Mouse (Mus musculus): ENCODE data around the gene Spata2.

Gene Spata2

GRCm38 (mm10) chr2:167479501-167479900 is 13.2 kb downstream of the Spata2 start:
- DNase-seq = no peak

- DNase-seq = no peak
These were observed 14.6 kb downstream of the Spata2 start for GRCm38 (mm10) chr2:167478128-167478527.

GRCm38 (mm10) chr2:167476762-167477161 is 15.9 kb downstream of the Spata2 start:
- DNase-seq = peak in 1 of 2 experiments; percentile 42

DNA sequence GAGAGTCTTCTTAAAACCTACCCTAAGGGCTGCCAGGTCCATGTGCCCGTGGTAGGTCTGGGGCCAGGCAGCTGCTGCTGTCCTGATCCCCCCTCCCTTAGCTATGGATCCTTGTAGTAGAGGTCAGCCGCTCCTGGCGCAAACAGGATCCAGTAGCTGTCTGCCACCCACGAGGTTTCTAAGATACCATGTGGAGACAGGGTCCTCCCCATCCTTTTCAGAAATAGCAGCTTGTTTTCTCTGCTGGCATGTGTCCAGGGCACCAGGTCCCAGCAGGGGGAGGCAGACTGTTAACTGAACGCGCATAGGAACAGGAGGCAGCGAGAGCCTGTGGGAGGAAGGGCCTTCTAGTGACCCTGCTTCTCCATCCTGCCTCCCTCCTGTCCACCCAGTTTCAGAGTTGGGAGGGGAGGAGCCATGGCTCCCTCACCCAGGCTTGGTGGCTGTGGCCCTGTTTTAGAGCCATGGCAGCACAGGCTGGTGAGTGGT is 16.4 kb downstream of the Spata2 start:
- DNase-seq = peak; percentile 96

GRCm38 (mm10) chr2:167475596-167475995 is 17.1 kb downstream of the Spata2 start:
- DNase-seq = no peak

DNA sequence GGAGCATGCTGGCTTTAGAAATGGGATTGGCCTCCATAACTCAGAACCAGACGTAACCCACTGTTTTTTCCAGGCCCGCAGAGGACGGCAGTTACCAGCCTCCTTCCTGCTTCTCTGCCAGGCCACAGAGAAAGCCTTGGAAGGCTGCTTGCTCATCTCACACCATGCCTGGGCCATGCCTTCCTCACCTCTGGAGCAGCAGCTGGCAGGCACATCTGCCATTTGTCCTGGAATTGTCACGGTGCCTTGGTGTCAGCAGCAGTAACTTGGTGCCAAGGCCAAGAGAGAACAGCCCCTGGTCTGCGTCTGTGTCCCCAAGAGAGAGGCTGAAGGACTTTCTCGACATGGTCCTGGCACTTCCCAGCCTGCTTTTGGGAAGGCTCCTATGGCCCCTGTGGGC is 18.5 kb downstream of the Spata2 start:
- DNase-seq = peak in 1 of 2 experiments; percentile 20

DNA sequence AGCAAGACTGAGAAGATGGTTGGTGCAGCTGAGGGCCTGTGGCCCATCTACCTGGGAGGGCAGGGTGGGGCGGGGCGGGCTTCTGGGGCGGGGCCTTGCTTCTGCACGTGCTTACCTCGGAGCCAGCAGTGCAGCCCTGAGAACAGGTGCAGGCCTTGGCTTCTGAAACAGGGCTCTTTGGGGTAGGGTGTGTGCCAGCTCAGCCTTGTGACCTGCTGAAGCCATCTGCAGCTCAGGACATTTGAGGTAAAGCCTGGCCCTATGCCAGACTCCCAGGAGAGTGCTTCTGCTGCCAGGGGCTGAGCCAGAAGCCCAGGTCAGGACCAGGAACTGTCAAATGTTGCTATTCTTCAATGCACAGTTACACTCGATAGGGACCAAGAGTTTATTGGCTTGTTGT is 21.1 kb downstream of the Spata2 start:
- DNase-seq = peak; percentile 94 to 95

- peak; percentile 53 to 59 for DNase-seq
These were observed 22.1 kb downstream of the Spata2 start for GRCm38 (mm10) chr2:167470611-167471010.

DNA sequence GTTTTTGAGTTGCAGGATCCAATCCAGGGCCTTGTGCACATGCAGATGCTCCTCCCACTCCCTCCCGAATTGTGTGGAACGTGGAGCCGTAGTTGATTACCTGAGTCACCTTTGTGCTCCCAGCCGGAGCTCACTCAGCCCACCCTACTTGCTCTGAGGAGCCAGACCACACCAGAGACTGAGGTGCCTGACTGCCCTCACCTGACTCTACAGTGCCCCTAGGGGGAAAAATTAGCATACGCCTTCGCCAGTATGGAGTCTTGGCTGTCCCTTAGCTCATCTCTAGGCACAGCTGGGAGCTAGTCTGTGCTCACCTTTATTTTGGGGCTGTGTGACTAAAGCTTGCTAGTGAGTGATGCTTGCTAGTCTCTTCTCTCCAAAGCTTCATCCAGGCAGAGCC is 24.2 kb downstream of the Spata2 start:
- peak; percentile 37 to 54 for DNase-seq

- DNase-seq = peak in 1 of 2 experiments; percentile 5
These were observed 25.5 kb downstream of the Spata2 start for GRCm38 (mm10) chr2:167467214-167467613.

- no peak for DNase-seq
These were observed 26.7 kb downstream of the Spata2 start for GRCm38 (mm10) chr2:167465951-167466350.

GRCm38 (mm10) chr2:167463802-167464201 is 28.9 kb downstream of the Spata2 start:
- no peak for DNase-seq

DNA sequence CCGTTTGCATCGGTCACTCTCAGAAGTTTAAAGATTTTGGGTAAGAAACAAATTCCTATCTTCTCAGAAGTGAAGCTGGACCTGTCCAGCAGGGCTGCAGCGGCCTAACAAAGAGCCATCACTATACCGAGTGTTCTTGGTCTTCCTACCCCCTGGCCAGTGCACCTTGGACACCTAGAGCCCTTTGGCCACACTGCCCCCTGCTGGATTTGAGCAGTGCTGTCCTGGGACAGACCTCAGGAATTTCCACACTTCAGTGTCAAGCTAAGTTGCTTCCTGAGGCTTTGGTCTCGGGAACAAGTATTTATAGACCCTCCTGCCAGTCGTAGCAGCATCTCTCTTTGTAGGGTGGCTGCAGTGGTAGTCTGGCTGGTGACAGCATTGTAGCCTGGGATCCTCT is 29.7 kb downstream of the Spata2 start:
- DNase-seq = peak; percentile 85 to 87

DNA sequence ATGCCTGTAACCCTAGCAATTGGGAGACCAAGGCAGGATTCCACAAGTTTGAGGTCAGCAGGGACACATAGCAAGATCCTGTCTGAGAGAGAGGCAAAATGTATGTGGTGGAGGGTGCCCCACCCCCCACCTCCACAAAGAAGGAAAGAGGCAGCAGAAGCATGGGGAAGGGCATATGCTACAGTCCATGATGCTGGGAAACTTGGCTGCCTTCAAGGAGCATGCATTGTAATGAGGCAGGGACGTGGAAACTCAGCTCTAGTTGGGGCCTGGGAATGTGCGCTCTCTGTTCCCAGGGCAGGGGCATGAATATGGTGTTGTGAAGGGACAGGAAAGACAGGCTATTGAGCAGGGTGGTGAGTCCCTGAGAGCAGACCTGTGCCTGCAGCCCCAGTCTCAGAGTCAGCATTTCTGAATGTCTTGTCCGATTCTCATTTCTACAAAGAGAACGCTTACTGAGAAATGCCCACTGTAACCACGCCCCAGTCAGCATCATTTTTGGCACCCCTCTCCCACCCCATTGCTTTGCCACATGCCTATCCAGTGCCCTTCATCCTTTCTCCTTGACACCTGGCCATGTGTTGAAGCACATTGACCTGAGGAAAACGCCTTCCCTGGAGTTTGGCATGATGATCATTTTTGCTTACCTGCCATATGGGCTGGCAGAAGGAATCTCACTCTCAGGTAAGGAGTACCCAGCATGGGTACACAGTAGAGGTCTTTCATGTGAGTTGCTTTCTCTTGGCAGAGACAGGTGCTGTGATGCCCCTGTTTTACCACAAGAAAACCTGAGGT is 33.4 kb downstream of the Spata2 start:
- peak; percentile 92 to 93 for DNase-seq

GRCm38 (mm10) chr2:167458548-167458947 is 34.1 kb downstream of the Spata2 start:
- DNase-seq = no peak

DNA sequence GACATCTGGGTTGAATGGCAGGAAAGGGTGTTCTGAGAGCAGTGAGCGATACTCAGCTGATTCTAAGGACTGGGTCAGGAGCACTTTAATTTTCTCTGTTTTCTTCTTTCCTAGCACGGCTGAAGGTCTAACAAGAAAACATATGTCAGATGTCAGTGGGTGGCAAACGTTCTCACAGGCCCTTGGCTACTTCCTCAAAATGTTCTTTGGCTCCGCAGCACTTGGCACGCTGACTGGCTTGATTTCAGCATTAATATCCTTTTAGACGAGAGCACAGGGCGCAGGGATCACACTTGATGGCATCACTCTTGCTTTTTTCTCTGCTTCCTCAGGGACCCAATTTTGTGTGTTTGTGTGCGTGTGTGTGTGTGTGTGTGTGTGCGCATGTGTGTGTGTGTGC is 35.5 kb downstream of the Spata2 start:
- peak; percentile 87 to 88 for DNase-seq

DNA sequence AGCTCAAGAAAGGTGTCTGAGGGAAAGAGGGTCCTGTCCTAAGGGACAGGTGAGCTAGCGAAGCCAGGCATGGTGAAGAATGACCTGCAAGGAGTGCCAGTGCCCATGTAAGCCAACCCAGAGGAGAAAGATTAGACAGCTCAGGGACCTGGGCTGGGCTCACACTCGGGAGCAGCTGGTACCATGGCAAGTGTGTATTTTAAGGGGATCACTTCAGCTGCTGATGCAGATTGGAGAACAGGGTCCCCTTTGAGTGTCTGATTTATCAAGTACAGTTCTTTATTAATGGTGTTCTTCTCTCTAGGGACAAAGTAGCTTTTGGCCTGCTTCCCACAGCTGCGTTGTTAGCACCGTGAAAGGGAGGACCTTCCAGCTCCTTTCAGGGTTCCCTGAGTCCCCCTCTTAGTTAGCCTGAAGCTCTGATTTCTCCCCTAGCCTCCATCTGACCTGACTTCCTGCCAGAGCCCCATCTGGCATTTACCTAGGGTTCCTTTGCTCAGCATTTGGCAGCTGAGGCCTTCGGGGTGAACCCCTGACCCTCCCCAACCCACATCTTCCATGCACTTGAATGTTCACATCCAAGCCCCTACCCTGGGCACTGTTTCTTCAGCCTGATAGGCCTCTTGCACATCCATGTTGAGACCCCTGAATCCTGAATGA is 36.2 kb downstream of the Spata2 start:
- peak; percentile 76 to 80 for DNase-seq

DNA sequence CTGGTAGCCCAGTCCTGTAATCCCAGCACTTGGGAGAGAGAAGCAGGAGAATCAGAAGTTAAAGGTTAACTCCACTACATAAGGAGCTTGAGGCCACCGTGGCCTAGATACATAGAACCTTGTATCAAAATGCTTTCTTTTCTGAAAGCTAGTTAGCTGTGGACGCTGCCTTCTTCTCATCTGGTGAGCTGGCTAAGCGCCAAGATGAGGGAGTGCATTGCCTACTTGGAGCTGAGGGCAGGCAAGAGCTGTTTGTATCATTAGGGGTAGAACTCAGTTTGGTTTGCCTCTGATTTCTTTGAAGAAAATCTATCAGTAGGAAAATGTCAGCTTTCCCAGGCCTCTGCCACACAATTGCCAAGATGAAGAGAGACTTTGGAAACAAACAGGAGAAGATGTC is 38.9 kb downstream of the Spata2 start:
- DNase-seq = peak; percentile 79 to 83

DNA sequence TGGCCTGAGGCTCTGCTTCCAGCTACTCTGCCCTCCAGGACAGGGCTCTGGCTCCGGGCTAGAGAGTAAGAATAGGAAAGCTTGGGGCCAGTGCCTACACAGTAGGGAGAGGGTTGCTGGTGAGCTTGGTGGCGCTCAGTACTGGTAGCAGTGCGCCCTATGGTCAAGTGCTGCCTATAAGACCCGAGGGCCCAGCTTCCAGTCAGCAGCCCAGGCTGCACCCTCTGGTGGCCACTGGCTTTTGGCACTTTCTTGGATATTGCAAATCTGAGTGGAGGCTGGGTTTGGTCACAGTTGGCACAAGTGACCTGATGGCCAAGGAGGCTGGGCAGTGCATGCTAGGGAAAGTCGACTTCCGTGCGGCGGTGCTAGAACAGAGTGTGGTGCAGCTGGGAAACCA is 42.0 kb downstream of the Spata2 start:
- peak; percentile 59 to 61 for DNase-seq

- peak; percentile 79 to 80 for DNase-seq
These were observed 43.1 kb downstream of the Spata2 start for GRCm38 (mm10) chr2:167449331-167450275.

- no peak for DNase-seq
These were observed 45.1 kb downstream of the Spata2 start for GRCm38 (mm10) chr2:167447629-167448028.

GRCm38 (mm10) chr2:167447207-167447606 is 45.5 kb downstream of the Spata2 start:
- DNase-seq = no peak

All from cerebellum, postnatal 10 days (tissue).